Mouse (Mus musculus): ENCODE results near the gene Otub1. TPM values are rescaled to one million over a fixed set of nuclear protein-coding genes. Genes with fewer than 3 reads are reported as not detected.

The Otub1 gene
- polyA plus RNA-seq, 1 experiment from 2014 or later, result 233 TPM

- Histone ChIP-seq H3K27ac (no peak overlapping the region), H3K4me1 (replicated peaks) (peaks cover 50% of the 10 kb centered on the region), H3K36me3 (no peaks in the 10 kb centered on the region), H3K9ac (replicated peaks) (no peak overlapping the region), H3K9me3 (no peaks in the 10 kb centered on the region), H3K4me2 (no peak overlapping the region), H3K4me3 (replicated peaks) (no peak overlapping the region), H3K27me3 (peaks cover 84% of the 10 kb centered on the region)
- WGBS, result 47% methylated on average over 5 of the region's 5 CpGs
- no peak for ATAC-seq (ENCODE audit: insufficient number of reproducible peaks, insufficient read depth, low FRiP score, low TSS enrichment, low read depth)
These were observed 19.0 kb downstream of the Otub1 start for GRCm38 (mm10) chr19:7187157-7187556.

DNA sequence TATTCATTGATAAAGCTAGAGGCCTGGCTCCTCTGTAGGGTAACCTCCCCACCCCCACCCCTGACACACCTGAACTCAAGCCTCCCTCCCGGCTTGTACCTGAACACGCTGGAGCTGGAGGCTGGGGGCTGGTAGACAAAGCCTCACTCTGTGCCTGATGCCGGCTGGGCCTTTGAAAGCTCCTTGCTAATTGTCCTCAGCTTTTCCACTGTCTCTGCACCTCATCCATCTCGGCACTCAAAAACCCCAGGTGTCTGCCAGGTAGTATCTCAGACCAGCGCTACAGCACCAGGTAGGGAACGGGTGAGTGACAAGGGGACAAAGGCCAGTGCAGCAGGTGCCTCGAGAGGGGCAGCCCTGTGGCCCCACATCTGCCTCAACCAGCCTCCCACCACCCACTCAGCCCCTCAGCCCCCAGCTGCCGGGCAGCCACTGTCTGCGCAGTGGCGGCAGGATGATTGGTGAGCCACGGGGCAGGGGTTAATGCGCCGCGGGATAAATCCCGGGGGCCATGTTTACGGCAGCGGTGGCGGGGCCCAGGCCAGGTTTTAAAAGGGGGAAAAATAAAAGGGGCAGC is 20.3 kb downstream of the Otub1 start:
- ATAC-seq (ENCODE audit: insufficient number of reproducible peaks, insufficient read depth, low FRiP score, low TSS enrichment, low read depth), result no peak
- H3K4me1 ChIP-seq (replicated peaks), result peaks cover 55% of the 10 kb centered on the region
- peak overlapping the region; percentile 34 for H3K4me2 ChIP-seq

GRCm38 (mm10) chr19:7185059-7185458 is 21.1 kb downstream of the Otub1 start:
- Histone ChIP-seq H3K27me3 (peaks cover 90% of the 10 kb centered on the region), H3K27ac (no peak overlapping the region), H3K9ac (replicated peaks) (0 out of 2 replicates have a peak overlapping the region, but pooled peaks have one; percentile 6), H3K36me3 (no peaks in the 10 kb centered on the region), H3K4me1 (replicated peaks) (peaks cover 55% of the 10 kb centered on the region), H3K9me3 (no peaks in the 10 kb centered on the region), H3K4me2 (no peak overlapping the region), H3K4me3 (replicated peaks) (no peak overlapping the region)
- 45% methylated on average over 4 of the region's 4 CpGs for WGBS
- no peak for ATAC-seq (ENCODE audit: insufficient number of reproducible peaks, insufficient read depth, low FRiP score, low TSS enrichment, low read depth)

More for the DNA sequence above, 20.3 kb downstream of the Otub1 start:
- Histone ChIP-seq H3K9me3 (no peaks in the 10 kb centered on the region), H3K27me3 (peaks cover 84% of the 10 kb centered on the region), H3K9ac (replicated peaks) (no peak overlapping the region; the same call in 1 of the 2 replicates), H3K36me3 (no peaks in the 10 kb centered on the region), H3K4me3 (replicated peaks) (no peak overlapping the region; the same call in 1 of the 2 replicates), H3K27ac (no peak overlapping the region)
- WGBS, result 2% methylated on average over 18 of the region's 18 CpGs

GRCm38 (mm10) chr19:7183419-7183818 is 22.7 kb downstream of the Otub1 start:
- Histone ChIP-seq H3K4me2 (no peak overlapping the region), H3K9me3 (no peaks in the 10 kb centered on the region), H3K36me3 (no peaks in the 10 kb centered on the region), H3K4me3 (replicated peaks) (no peak overlapping the region), H3K27me3 (peaks cover 92% of the 10 kb centered on the region), H3K27ac (0 out of 2 replicates have a peak overlapping the region, but pooled peaks have one; percentile 17), H3K4me1 (replicated peaks) (peaks cover 64% of the 10 kb centered on the region), H3K9ac (replicated peaks) (no peak overlapping the region)
- no peak for ATAC-seq (ENCODE audit: insufficient number of reproducible peaks, insufficient read depth, low FRiP score, low TSS enrichment, low read depth)
- 28% methylated on average over 11 of the region's 11 CpGs for WGBS

GRCm38 (mm10) chr19:7182273-7182949 is 23.7 kb downstream of the Otub1 start:
- peak overlapping the region; percentile 49 for H3K4me2 ChIP-seq
- no peaks in the 10 kb centered on the region for H3K36me3 ChIP-seq
- H3K4me1 ChIP-seq (replicated peaks), result peaks cover 69% of the 10 kb centered on the region
- H3K9me3 ChIP-seq, result no peaks in the 10 kb centered on the region
- H3K9ac ChIP-seq (replicated peaks), result no peak overlapping the region; the same call in 1 of the 2 replicates
- H3K27me3 ChIP-seq, result peaks cover 92% of the 10 kb centered on the region
- peak; percentile 59 for ATAC-seq (ENCODE audit: insufficient number of reproducible peaks, insufficient read depth, low FRiP score, low TSS enrichment, low read depth)
- no peak overlapping the region for H3K4me3 ChIP-seq (replicated peaks)
- WGBS, result 2% methylated on average over 23 of the region's 23 CpGs
- peak overlapping the region; percentile 50; the same call in 1 of the 2 replicates for H3K27ac ChIP-seq

- Histone ChIP-seq H3K36me3 (no peaks in the 10 kb centered on the region), H3K27ac (no peak overlapping the region), H3K9ac (replicated peaks) (no peak overlapping the region), H3K4me1 (replicated peaks) (peaks cover 64% of the 10 kb centered on the region), H3K27me3 (peaks cover 90% of the 10 kb centered on the region), H3K4me2 (no peak overlapping the region), H3K4me3 (replicated peaks) (no peak overlapping the region), H3K9me3 (no peaks in the 10 kb centered on the region)
- ATAC-seq (ENCODE audit: insufficient number of reproducible peaks, insufficient read depth, low FRiP score, low TSS enrichment, low read depth), result no peak
- 57% methylated on average over 7 of the region's 7 CpGs for WGBS
These were observed 24.6 kb downstream of the Otub1 start for GRCm38 (mm10) chr19:7181496-7181895.

DNA sequence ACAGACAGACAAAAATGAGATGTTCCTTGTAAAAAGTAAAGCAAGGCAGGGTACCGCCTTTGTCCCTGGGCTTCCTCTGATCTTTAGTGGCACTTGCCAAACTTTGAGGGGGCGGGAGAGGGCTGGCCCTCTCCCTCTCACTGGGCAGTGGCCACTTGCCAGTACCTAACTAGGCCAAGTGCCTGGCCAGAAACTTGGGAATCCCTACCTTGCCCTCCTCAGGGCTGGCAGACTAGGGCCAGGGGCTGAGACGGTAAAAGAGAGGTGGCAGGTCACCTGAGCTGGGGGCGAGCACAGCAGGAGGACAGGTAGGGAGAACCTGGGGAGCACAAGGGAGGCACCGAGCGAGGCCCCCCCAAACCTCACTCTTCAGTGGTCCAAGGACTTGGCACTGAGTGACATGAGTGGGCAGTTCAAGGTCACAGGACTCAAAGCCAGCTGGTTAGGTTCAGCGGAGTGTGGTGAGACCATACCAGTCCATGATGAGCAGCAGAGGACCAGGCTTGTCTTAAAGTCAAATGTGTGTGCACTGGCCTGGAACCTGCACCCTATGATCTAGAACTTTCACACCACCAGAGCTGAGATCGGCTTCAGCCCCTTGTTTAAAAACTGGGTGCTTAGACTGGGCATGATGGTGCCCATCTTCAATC is 25.2 kb downstream of the Otub1 start:
- no peaks in the 10 kb centered on the region for H3K36me3 ChIP-seq
- H3K4me2 ChIP-seq, result no peak overlapping the region
- no peak overlapping the region for H3K27ac ChIP-seq
- no peak overlapping the region for H3K4me3 ChIP-seq (replicated peaks)
- H3K9ac ChIP-seq (replicated peaks), result no peak overlapping the region
- H3K4me1 ChIP-seq (replicated peaks), result peaks cover 64% of the 10 kb centered on the region
- no peaks in the 10 kb centered on the region for H3K9me3 ChIP-seq
- ATAC-seq (ENCODE audit: insufficient number of reproducible peaks, insufficient read depth, low FRiP score, low TSS enrichment, low read depth), result no peak
- peaks cover 90% of the 10 kb centered on the region for H3K27me3 ChIP-seq
- WGBS, result 83% methylated on average over 8 of the region's 8 CpGs

DNA sequence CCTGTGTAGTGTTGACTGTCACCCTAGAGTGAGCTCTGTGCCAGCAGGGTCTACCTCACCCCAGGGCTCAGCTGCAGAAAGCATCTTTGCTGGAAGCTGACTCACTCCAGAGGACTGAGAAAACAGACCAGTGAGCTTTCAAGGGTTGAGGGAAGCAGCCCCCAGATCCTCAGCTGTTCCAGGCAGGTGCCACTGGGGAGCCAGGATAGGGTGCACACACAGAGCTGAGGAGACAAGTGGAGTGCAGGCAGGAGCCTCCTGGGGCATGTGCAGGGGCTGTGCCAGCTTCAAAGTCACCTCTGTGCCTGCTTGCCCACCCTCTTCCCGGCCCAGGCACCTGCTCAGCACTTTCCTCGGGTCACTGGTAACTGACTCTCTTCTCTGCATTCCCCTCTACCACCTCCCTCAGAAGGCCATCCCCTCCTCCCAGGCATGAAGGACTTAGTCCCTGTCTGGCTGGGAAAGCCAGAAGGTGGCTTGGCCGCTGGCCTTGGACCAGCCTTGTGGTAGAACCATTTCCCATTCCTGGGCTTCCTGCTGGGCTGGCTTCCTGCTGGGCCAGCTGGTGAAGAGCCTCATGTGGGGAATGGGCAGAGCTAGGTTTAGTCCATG is 27.2 kb downstream of the Otub1 start:
- peaks cover 62% of the 10 kb centered on the region for H3K4me1 ChIP-seq (replicated peaks)

GRCm38 (mm10) chr19:7177804-7178511 is 28.2 kb downstream of the Otub1 start:
- H3K9me3 ChIP-seq, result no peaks in the 10 kb centered on the region
- H3K27me3 ChIP-seq, result peaks cover 70% of the 10 kb centered on the region
- H3K9ac ChIP-seq (replicated peaks), result no peak overlapping the region
- no peak overlapping the region for H3K4me2 ChIP-seq
- peaks cover 61% of the 10 kb centered on the region for H3K4me1 ChIP-seq (replicated peaks)
- no peak overlapping the region for H3K27ac ChIP-seq
- H3K4me3 ChIP-seq (replicated peaks), result no peak overlapping the region
- H3K36me3 ChIP-seq, result no peaks in the 10 kb centered on the region
- WGBS, result 53% methylated on average over 13 of the region's 13 CpGs
- no peak for ATAC-seq (ENCODE audit: insufficient number of reproducible peaks, insufficient read depth, low FRiP score, low TSS enrichment, low read depth)

More for the DNA sequence above, 27.2 kb downstream of the Otub1 start:
- no peak for ATAC-seq (ENCODE audit: insufficient number of reproducible peaks, insufficient read depth, low FRiP score, low TSS enrichment, low read depth)
- Histone ChIP-seq H3K9ac (replicated peaks) (no peak overlapping the region), H3K4me2 (no peak overlapping the region), H3K27ac (no peak overlapping the region), H3K27me3 (peaks cover 80% of the 10 kb centered on the region), H3K4me3 (replicated peaks) (no peak overlapping the region), H3K36me3 (no peaks in the 10 kb centered on the region), H3K9me3 (no peaks in the 10 kb centered on the region)
- WGBS, result 25% methylated on average over 3 of the region's 3 CpGs

DNA sequence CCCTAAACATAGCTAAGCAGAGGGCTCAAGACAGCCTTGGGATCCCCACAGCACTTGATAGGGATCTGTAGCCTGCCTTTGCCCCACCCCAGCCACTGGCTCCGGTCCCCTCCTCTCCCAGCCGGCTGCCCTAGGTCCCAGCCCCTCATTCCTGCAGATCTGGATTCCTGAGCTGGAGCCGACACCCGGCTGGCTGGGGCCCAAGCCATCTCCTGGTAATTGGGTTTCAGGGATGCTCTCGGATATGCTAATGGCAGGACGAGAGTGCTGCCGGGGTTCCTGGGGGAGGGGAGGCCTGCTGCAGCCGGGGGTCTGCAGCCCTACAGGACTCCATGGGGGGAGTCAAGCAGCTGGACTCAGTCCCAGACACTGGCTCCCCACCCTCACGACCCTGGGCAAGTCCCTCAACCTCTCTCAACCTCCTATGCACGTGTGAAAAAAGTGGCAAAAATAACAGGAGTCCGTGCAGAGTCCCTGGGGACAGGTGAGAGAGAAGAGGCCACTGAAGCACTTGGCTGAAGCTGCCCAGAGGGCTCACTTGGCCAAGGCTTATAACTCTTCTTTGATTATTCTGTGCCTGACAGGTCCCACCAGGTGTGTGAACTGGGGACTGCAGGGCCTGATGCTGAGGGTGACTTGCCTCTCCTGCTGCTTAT is 29.9 kb downstream of the Otub1 start:
- no peak overlapping the region for H3K27ac ChIP-seq
- H3K9ac ChIP-seq (replicated peaks), result no peak overlapping the region; the same call in 1 of the 2 replicates
- no peaks in the 10 kb centered on the region for H3K36me3 ChIP-seq
- H3K4me2 ChIP-seq, result peak overlapping the region; percentile 13; the same call in 1 of the 2 replicates
- H3K27me3 ChIP-seq, result peaks cover 64% of the 10 kb centered on the region
- no peaks in the 10 kb centered on the region for H3K9me3 ChIP-seq
- 6% methylated on average over 11 of the region's 11 CpGs for WGBS
- H3K4me3 ChIP-seq (replicated peaks), result no peak overlapping the region
- peaks cover 60% of the 10 kb centered on the region for H3K4me1 ChIP-seq (replicated peaks)
- ATAC-seq (ENCODE audit: insufficient number of reproducible peaks, insufficient read depth, low FRiP score, low TSS enrichment, low read depth), result no peak

Measured in limb, embryonic 12.5 days (tissue).